Mouse (Mus musculus) hindbrain, embryonic 11.5 days (tissue): ENCODE measurements around the gene Snai1. TPM values are rescaled to one million over a fixed set of nuclear protein-coding genes. Genes with fewer than 3 reads are reported as not detected.

Experiments used
- ATAC-seq: fragments of 200-750 bp; cut with Nextera tagmentation; 2 replicates; pipeline ENCODE4 v1.8.0; 2017; ENCODE audit warnings: mild to moderate bottlenecking, moderate TSS enrichment, moderate library complexity; ENCODE audit not compliant: low FRiP score
- DNase-seq: peaks from one replicate; pipeline ENCODE4 v3.0.0-alpha.2; 2015; ENCODE audit warnings: low spot score
- H3K27ac ChIP-seq: fragments of 300-500 bp; sonication (generic); 2 replicates; pipeline ENCODE4 v1.5.1; 2014; ENCODE audit warnings: mild to moderate bottlenecking, low read depth, low read length
- H3K27me3 ChIP-seq: fragments of 300-500 bp; sonication (generic); 2 replicates; pipeline ENCODE4 v1.6.1; 2014; ENCODE audit warnings: mild to moderate bottlenecking, low read length, moderate library complexity, mixed read lengths; ENCODE audit not compliant: control insufficient read depth, insufficient read depth
- H3K36me3 ChIP-seq: fragments of 300-500 bp; sonication (generic); 2 replicates; pipeline ENCODE4 v1.6.1; 2014; ENCODE audit warnings: mild to moderate bottlenecking, low read length, moderate library complexity, mixed read lengths; ENCODE audit not compliant: control insufficient read depth, insufficient read depth
- H3K4me1 ChIP-seq: fragments of 300-500 bp; sonication (generic); replicated peaks from 2 replicates; pipeline ENCODE4 v1.6.1; 2014; ENCODE audit warnings: low read length, mixed read lengths; ENCODE audit not compliant: control insufficient read depth, insufficient read depth
- H3K4me2 ChIP-seq: fragments of 300-500 bp; sonication (generic); replicated peaks from 2 replicates; pipeline ENCODE4 v1.6.1; 2014; ENCODE audit warnings: mild to moderate bottlenecking, low read depth, low read length
- H3K4me3 ChIP-seq: fragments of 300-500 bp; sonication (generic); 2 replicates; pipeline ENCODE4 v1.5.1; 2014; ENCODE audit warnings: low read depth, low read length
- H3K9ac ChIP-seq: fragments of 300-500 bp; sonication (generic); 2 replicates; pipeline ENCODE4 v1.6.1; 2014; ENCODE audit warnings: low read depth, low read length
- H3K9me3 ChIP-seq: fragments of 300-500 bp; sonication (generic); 2 replicates; pipeline ENCODE4 v1.6.1; 2016; ENCODE audit warnings: low read length; ENCODE audit not compliant: control insufficient read depth
- WGBS: fragments of 180-500 bp; shearing (Covaris S2); extraction: QIAGEN DNeasy Blood & Tissue Kit; methylation state at CpG from one replicate; pipeline ENCODE4 v1.1.7; 2014; 5-methylcytosine and 5-hydroxymethylcytosine counted together
- polyA plus RNA-seq: library from polyadenylated mRNA; unstranded; fragments of >200 nt; fragmentation: Nextera tagmentation; extraction: Ambion mirVana; gene quantifications from 2 replicates; pipeline ENCODE4 v1.2.1, GENCODE M21; 2014

The Snai1 gene
- polyA plus RNA-seq, 1 experiment from 2014 or later: 27.6 TPM

DNA sequence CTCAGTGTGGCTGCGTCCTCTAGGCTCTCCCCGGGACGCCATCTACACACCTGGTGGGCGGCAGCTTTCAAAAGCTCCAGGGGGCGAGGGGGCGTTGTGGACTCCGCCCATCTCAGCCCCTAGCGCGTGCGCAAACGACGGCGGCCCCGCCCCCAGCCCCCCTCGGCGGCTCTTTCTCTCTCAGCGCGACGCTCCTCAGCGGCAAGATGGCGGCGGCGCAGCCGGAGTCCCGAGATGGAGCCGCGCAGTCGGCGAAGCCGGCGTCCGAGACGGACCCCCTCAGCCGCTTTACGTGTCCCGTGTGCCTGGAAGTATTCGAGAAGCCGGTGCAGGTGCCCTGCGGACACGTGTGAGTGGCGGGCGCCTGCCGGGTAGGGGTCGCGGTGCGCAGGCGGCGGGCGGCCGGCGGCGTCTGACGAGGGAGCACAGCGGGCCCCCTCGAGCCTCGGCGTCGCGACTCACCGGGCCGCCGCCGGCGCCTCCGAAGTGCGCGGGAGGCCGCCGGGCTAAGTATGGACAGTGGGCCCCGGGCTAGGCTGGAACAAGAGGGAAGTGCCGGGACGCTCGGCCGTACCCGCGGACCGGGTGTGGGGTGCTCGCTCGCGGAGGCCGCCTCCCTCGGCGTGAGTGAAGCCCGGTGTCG lies 34.6 kb upstream of the Snai1 start:
- H3K36me3 ChIP-seq: peaks cover 7% of the 10 kb centered on the region; the same call in 1 of the 2 replicates
- under 1% methylated on average over 68 of the region's 85 CpGs for WGBS
- H3K27ac ChIP-seq: peak overlapping the region; percentile 78
- DNase-seq: peak; percentile 93
- H3K9me3 ChIP-seq: no peaks in the 10 kb centered on the region
- peak overlapping the region; percentile 81 for H3K4me2 ChIP-seq
- H3K4me3 ChIP-seq: peak overlapping the region; percentile 98
- ATAC-seq: peak; percentile 83
- peak overlapping the region; percentile 95 for H3K9ac ChIP-seq
- peaks cover 6% of the 10 kb centered on the region; the same call in 1 of the 2 replicates for H3K4me1 ChIP-seq
- no peaks in the 10 kb centered on the region for H3K27me3 ChIP-seq

DNA sequence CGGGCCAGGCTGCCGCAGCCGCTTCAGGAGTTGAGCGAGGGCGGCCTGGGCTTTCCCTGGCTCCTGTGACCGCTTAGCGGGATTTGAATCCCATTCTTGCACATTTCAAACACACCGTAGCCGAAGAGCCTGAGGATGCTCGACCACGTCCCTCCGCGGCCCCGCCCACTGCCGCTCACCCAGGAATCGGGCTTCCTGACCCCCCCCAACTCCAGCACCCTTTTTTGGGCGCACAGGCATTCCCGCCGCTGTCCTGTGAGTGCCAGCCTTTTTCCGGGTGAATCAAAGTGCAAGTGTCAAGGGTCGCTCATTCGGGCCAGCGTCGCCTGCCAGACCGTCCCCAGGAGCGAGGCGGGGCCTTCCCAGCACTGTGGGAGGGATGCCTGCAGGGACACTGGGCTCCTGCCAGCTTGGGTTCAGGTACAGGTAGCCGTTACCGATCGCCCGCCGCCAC lies 34.1 kb upstream of the Snai1 start:
- Histone ChIP-seq H3K36me3 (peaks cover 7% of the 10 kb centered on the region), H3K27me3 (no peaks in the 10 kb centered on the region), H3K4me2 (peak overlapping the region; percentile 81), H3K9ac (peak overlapping the region; percentile 95), H3K9me3 (no peaks in the 10 kb centered on the region), H3K4me3 (peak overlapping the region; percentile 98), H3K27ac (peak overlapping the region; percentile 78), H3K4me1 (peaks cover 6% of the 10 kb centered on the region; the same call in 1 of the 2 replicates)
- 2% methylated on average over 27 of the region's 32 CpGs for WGBS
- peak; percentile 39 for ATAC-seq
- peak; percentile 57 for DNase-seq

DNA sequence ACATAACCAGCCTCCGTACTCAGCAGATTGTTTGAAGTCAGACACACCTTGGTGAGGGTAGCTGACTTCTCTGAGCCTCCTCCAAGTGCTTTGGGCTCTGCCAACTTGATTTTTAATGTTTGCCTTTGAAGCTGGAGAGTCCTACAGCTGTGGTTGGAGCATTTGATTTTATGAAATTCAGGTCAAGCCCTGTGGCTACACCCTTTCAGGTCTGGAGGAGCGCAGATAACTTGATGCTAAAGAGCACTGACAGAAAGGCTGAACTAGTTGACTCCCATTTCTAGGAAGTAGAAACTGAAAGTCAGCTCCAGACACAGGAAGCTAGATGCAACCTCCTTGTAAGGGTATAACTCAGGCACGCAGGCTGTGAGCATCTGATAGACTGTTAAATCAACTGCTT lies 32.9 kb upstream of the Snai1 start:
- peaks cover 7% of the 10 kb centered on the region for H3K36me3 ChIP-seq
- H3K9ac ChIP-seq: no peak overlapping the region
- no peak for DNase-seq
- peaks cover 6% of the 10 kb centered on the region; the same call in 1 of the 2 replicates for H3K4me1 ChIP-seq
- no peak for ATAC-seq
- no peaks in the 10 kb centered on the region for H3K9me3 ChIP-seq
- no peaks in the 10 kb centered on the region for H3K27me3 ChIP-seq
- 92% methylated on average over 3 of the region's 3 CpGs for WGBS
- H3K27ac ChIP-seq: no peak overlapping the region; the same call in 1 of the 2 replicates
- H3K4me3 ChIP-seq: no peak overlapping the region
- peak overlapping the region; percentile 81; the same call in 1 of the 2 replicates for H3K4me2 ChIP-seq

DNA sequence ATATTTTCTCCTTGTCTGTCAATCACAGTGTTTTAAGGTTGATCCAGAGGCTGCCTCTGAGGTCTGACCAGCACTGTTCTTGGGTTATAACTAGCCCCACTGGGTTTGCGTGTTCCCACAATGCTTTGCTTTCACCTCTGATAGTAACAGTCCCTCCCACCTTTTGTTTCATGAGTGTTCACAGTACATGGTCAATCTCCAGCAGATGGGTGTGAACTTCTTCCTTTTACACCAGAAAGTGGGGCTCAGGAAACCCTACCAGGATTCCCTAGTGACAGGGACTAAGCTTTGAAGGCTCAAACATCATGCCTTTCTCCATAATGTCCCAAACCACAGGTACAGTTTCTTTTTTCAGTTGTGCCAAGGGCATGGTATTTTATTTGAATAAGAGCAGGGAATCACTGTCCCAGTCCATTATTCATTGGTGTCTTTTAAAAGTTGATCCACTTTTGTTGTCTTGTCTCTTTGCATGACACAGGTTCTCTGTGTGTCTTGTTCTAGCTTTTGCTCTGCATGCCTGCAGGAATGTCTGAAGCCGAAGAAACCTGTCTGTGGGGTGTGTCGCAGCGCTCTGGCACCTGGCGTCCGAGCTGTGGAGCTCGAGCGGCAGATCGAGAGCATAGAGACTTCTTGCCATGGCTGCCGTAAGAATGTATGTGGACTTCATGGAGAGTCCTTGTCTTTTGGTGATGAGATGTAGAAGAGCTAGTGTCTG lies 31.3 kb upstream of the Snai1 start:
- Histone ChIP-seq H3K9me3 (no peaks in the 10 kb centered on the region), H3K27me3 (no peaks in the 10 kb centered on the region), H3K9ac (no peak overlapping the region), H3K4me2 (no peak overlapping the region), H3K36me3 (peaks cover 7% of the 10 kb centered on the region), H3K4me1 (peaks cover 6% of the 10 kb centered on the region; the same call in 1 of the 2 replicates), H3K4me3 (no peak overlapping the region), H3K27ac (no peak overlapping the region)
- DNase-seq (no peak), ATAC-seq (no peak)
- WGBS: 95% methylated on average over 10 of the region's 10 CpGs

DNA sequence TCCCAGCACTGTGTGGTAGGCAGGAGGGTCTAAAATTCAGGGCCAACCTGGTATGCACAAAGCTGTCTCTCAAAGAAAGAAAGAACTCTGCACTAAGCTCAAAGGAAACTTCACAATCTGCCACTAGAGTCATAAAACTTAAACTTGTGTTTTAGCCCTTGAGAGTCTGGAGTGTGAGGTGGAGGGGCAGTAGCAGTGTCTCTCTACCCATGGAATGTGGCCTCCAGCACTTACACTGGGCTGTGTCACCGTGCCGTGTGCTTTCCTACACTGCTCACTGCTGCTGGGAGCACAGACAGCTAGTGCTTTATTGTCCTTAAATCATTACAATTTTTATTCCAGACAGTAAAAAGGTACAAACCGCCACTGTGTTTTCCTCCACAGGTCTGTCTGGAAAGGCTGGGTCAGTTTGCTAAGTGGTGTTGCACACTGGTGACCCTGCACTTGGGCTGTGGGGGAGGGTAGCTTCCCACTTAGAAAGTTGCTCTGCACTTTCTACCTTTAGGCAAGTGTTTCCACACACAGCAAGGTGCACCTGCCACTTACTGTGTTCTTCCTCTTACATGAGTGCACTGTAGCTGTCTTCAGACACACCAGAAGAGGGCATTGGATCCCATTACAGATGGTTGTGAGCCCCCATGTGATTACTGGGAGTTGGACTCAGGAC lies 30.1 kb upstream of the Snai1 start:
- peaks cover 11% of the 10 kb centered on the region for H3K36me3 ChIP-seq
- H3K27me3 ChIP-seq: no peaks in the 10 kb centered on the region
- DNase-seq: no peak
- WGBS: 96% methylated on average over 3 of the region's 3 CpGs
- H3K27ac ChIP-seq: no peak overlapping the region
- no peak overlapping the region for H3K4me3 ChIP-seq
- no peak overlapping the region for H3K4me2 ChIP-seq
- ATAC-seq: no peak
- no peak overlapping the region for H3K9ac ChIP-seq
- H3K9me3 ChIP-seq: no peaks in the 10 kb centered on the region
- peaks cover 6% of the 10 kb centered on the region; the same call in 1 of the 2 replicates for H3K4me1 ChIP-seq

DNA sequence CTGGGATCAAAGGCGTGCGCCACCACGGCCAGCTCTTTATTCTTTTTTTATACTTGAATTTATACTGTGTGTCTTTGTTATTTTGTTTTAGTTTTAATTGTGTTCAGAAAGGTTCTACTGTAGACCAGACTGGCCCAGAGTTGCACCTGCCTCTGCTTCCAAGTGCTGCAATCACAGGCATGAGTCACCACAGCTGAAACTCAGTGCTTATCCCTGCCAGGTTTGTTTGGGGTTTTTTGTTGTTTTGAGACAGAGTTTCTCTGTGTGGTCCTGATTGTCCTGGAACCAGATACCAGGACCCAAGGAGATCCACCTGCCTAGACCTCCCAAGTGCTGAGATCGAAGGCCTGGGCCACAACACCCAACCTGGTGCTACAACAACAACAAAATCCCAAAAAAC lies 29.4 kb upstream of the Snai1 start:
- Histone ChIP-seq H3K9ac (no peak overlapping the region), H3K36me3 (peaks cover 13% of the 10 kb centered on the region), H3K27me3 (no peaks in the 10 kb centered on the region), H3K27ac (no peak overlapping the region), H3K4me1 (peaks cover 6% of the 10 kb centered on the region; the same call in 1 of the 2 replicates), H3K4me3 (no peak overlapping the region), H3K4me2 (no peak overlapping the region), H3K9me3 (no peaks in the 10 kb centered on the region)
- DNase-seq: no peak
- ATAC-seq: no peak
- 95% methylated on average over 4 of the region's 4 CpGs for WGBS

DNA sequence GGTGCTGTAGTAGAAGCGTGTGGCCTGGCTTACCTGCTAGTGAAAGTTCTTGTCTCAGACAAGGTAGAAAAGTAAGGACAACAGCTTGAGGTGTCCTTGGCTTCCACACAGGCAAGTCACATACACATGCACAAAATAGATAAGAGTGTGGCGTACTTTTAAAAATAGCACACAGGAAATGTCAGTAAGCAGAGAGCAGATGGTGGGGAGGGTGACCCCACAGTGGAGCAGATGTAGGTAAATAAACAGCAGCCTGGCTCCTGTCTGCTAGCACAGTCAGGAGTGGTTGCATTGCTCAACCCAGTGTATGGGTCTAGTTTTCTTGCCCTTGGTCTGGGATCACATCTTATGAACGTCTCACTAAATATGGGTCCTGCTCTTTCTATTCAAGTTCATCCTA lies 27.5 kb upstream of the Snai1 start:
- DNase-seq (no peak), ATAC-seq (no peak)
- H3K4me1 ChIP-seq: no peaks in the 10 kb centered on the region; the same call in 1 of the 2 replicates
- H3K4me3 ChIP-seq: no peak overlapping the region
- 83% methylated on average over 3 of the region's 3 CpGs for WGBS
- H3K9ac ChIP-seq: no peak overlapping the region
- no peak overlapping the region for H3K27ac ChIP-seq
- H3K27me3 ChIP-seq: no peaks in the 10 kb centered on the region
- H3K9me3 ChIP-seq: no peaks in the 10 kb centered on the region
- no peak overlapping the region for H3K4me2 ChIP-seq
- peaks cover 26% of the 10 kb centered on the region for H3K36me3 ChIP-seq

DNA sequence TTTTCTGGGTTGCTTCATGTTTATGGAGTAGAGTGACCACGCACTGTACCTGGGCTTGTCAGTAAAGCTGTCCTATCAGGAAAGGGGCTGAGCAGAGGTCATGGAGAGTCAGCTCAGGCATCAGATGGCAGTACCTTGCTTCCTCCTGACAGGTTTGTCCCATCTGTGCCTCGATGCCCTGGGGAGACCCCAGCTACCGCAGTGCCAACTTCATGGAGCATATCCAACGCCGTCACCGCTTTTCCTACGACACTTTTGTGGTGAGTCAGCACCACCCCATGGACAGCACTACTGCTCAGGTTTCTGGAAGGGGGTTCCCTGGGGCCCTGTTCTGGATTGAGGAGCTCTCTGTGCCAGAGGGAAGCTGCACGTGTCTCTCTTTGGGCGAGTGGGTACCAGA lies 25.6 kb upstream of the Snai1 start:
- no peak overlapping the region for H3K9ac ChIP-seq
- no peak overlapping the region for H3K4me3 ChIP-seq
- H3K9me3 ChIP-seq: no peaks in the 10 kb centered on the region
- H3K27ac ChIP-seq: no peak overlapping the region
- DNase-seq: no peak
- WGBS: 96% methylated on average over 9 of the region's 9 CpGs
- H3K36me3 ChIP-seq: peaks cover 31% of the 10 kb centered on the region
- no peak overlapping the region for H3K4me2 ChIP-seq
- H3K4me1 ChIP-seq: no peaks in the 10 kb centered on the region
- no peak for ATAC-seq
- H3K27me3 ChIP-seq: no peaks in the 10 kb centered on the region
